Mouse (Mus musculus) bone marrow, adult 2 months (tissue): ENCODE results near the gene Slc6a18.

ENCODE experiments used
- CTCF ChIP-seq: fragments of 200-500 bp; IDR thresholded peaks from 2 replicates; pipeline ENCODE4 v1.5.1; 2011; ENCODE audit warnings: low read length, control low read depth; ENCODE audit not compliant: control insufficient read depth, insufficient read depth
- POLR2A ChIP-seq: fragments of 200-500 bp; IDR thresholded peaks from 2 replicates; pipeline ENCODE4 v1.6.1; 2011; ENCODE audit warnings: low read depth, mild to moderate bottlenecking, control low read depth, low read length, borderline replicate concordance; ENCODE audit not compliant: control insufficient read depth

- TF ChIP-seq CTCF, result peak; percentile 76
- no peak for TF ChIP-seq POLR2A
Measured at GRCm38 (mm10) chr13:73692249-73692868, 14.5 kb upstream of the Slc6a18 start.
